Mouse (Mus musculus): ENCODE results near the gene Pnliprp2. TPM values are rescaled to one million over a fixed set of nuclear protein-coding genes. Genes with fewer than 3 reads are reported as not detected.

Pnliprp2 gene
- polyA plus RNA-seq, 1 experiment from 2014 or later: not detected

Other genes starting within 250 kb of the Pnliprp2 start
- not detected in 2 replicates for gene Ccdc172, start 247.7 kb upstream of the Pnliprp2 start, polyA plus RNA-seq (2016; fragmentation: Nextera tagmentation; extraction: Ambion mirVana)
- not detected in 2 replicates for gene Pnlip, start 107.2 kb upstream of the Pnliprp2 start, polyA plus RNA-seq (2016; fragmentation: Nextera tagmentation; extraction: Ambion mirVana)
- 0.31 TPM in 1 of 2 replicates, not detected in the other for gene Pnliprp1, start 30.8 kb upstream of the Pnliprp2 start, polyA plus RNA-seq (2016; fragmentation: Nextera tagmentation; extraction: Ambion mirVana)
- gene 1700019N19Rik, start 34.7 kb downstream of the Pnliprp2 start, polyA plus RNA-seq (2016; fragmentation: Nextera tagmentation; extraction: Ambion mirVana): 0.20 TPM in 1 of 2 replicates, not detected in the other
- gene Eno4, start 183.7 kb downstream of the Pnliprp2 start, polyA plus RNA-seq (2016; fragmentation: Nextera tagmentation; extraction: Ambion mirVana): 1.1 TPM in 2 replicates
- gene Hspa12a, start 183.9 kb downstream of the Pnliprp2 start, polyA plus RNA-seq (2016; fragmentation: Nextera tagmentation; extraction: Ambion mirVana): 8.1 TPM in 2 replicates

All from embryonic facial prominence, embryonic 10.5 days (tissue).